Mouse (Mus musculus) cerebellum, adult 2 months (tissue): ENCODE results near the gene Ap1b1. TPM values are rescaled to one million over a fixed set of nuclear protein-coding genes. Genes with fewer than 3 reads are reported as not detected.
A peak's percentile ranks its signal among the peaks of the same experiment; 100 is the strongest.
"Not testable (repeated sequence)": the region's sequence is repeated elsewhere in the genome, so short reads cannot be mapped to it uniquely, and the experiment has no call there.

ENCODE experiments used
- DNase-seq, 2 experiments: peaks; one replicate each; pipeline ENCODE4 v3.0.0; 2021
- H3K27ac ChIP-seq: fragments of 200-500 bp; 2 replicates; pipeline ENCODE4 v1.5.1; 2012; ENCODE audit warnings: low read length, control low read depth, inconsistent platforms; ENCODE audit not compliant: insufficient read depth
- H3K27me3 ChIP-seq: fragments of 200-500 bp; 2 replicates; pipeline ENCODE4 v1.6.1; 2012; ENCODE audit warnings: inconsistent platforms, mild to moderate bottlenecking, low read length, moderate library complexity; ENCODE audit not compliant: control insufficient read depth, insufficient read depth
- H3K4me1 ChIP-seq: fragments of 200-500 bp; 2 replicates; pipeline ENCODE4 v1.6.1; 2011; ENCODE audit warnings: low read length; ENCODE audit not compliant: control insufficient read depth, insufficient read depth
- H3K4me3 ChIP-seq: fragments of 200-500 bp; replicated peaks from 2 replicates; pipeline ENCODE3; 2011; ENCODE audit warnings: mild to moderate bottlenecking, low read depth, low read length, control low read depth; ENCODE audit not compliant: insufficient read depth
- CTCF ChIP-seq: fragments of 200-500 bp; IDR thresholded peaks from 2 replicates; pipeline ENCODE4 v1.5.1; 2011; ENCODE audit warnings: low read depth, mild to moderate bottlenecking, control low read depth, low read length, moderate library complexity, borderline replicate concordance; ENCODE audit not compliant: insufficient read depth
- POLR2A ChIP-seq: fragments of 200-500 bp; IDR thresholded peaks from 2 replicates; pipeline ENCODE4 v1.6.1; 2011; ENCODE audit warnings: low read length, control low read depth, borderline replicate concordance; ENCODE audit not compliant: insufficient read depth
- WGBS: fragments of 180-500 bp; shearing (Covaris S2); methylation state at CpG from one replicate; pipeline ENCODE4 v1.1.7; 2018; 5-methylcytosine and 5-hydroxymethylcytosine counted together
- polyA plus RNA-seq: library from polyadenylated mRNA; depleted of rRNA; stranded (reverse); fragments of >200 nt; gene quantifications from 2 replicates; pipeline ENCODE4 v1.2.3, GENCODE M21; 2012; rRNA removed

Ap1b1 gene
- polyA plus RNA-seq, 1 experiment: 180 TPM

DNA sequence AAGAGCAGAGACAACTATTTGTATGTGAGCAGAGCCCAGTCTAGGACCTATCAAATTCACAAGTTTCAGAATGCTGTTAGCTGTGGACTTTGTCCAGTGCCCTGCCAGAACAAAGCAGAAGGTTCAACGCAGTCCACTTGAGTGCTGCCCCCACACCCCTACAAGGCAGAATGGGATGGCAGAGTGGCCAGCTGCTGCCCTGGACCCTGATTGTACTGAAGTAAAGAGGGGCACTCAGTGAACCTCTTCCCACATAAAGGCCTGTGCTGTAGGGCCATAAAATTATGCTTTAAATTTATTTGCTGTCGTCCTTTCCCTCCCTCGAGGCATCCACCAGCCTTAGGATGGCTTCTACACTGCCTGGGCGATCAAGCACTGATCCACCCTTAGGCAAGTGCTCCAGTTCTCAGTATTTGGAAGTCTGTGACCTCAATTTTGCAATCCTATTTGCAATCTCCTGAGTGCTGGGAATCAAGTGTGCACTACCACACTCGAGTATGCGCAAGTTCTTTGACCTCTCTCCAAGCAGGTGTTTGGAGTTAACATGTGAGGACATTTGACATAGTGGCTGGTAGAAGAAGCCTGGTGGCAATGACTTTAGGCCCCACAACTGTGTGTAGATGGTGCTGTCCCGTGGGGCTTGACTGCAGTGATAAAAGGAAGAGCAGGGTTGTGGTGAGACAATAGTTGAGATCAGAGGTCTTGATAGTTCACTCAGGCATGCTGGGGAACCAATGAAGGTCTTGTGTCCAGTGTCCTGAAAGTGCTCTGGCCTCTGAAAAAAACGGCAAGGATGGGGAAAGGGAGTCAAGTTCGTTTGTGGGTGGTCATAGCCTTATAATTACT is 81.7 kb downstream of the Ap1b1 start:
- H3K27ac ChIP-seq: no peak overlapping the region
- WGBS: 75% methylated on average over 9 of the region's 9 CpGs
- TF ChIP-seq CTCF: no peak
- no peak for TF ChIP-seq POLR2A
- DNase-seq: no peak
- H3K4me3 ChIP-seq: no peak overlapping the region
- peaks cover 2% of the 10 kb centered on the region; the same call in 1 of the 2 replicates for H3K4me1 ChIP-seq
- H3K27me3 ChIP-seq: no peaks in the 10 kb centered on the region

- Histone ChIP-seq H3K4me3 (no peak overlapping the region), H3K27me3 (no peaks in the 10 kb centered on the region), H3K27ac (no peak overlapping the region), H3K4me1 (no peaks in the 10 kb centered on the region)
- 55% methylated on average over 4 of the region's 4 CpGs for WGBS
- DNase-seq: no peak
- TF ChIP-seq POLR2A (no peak), CTCF (peak; percentile 35; the same call in 1 of the 2 replicates)
Measured at GRCm38 (mm10) chr11:5074882-5075281, 88.3 kb downstream of the Ap1b1 start.

GRCm38 (mm10) chr11:5075760-5076159 is 89.1 kb downstream of the Ap1b1 start:
- TF ChIP-seq POLR2A (no peak), CTCF (no peak)
- H3K4me3 ChIP-seq: no peak overlapping the region
- H3K27ac ChIP-seq: no peak overlapping the region
- no peak for DNase-seq
- no peaks in the 10 kb centered on the region for H3K27me3 ChIP-seq
- H3K4me1 ChIP-seq: no peaks in the 10 kb centered on the region

GRCm38 (mm10) chr11:5076843-5077242 is 90.2 kb downstream of the Ap1b1 start:
- H3K4me3 ChIP-seq, H3K27me3 ChIP-seq, H3K4me1 ChIP-seq, DNase-seq, H3K27ac ChIP-seq: not testable (repeated sequence)
- WGBS: 77% methylated on average over 4 of the region's 5 CpGs

DNA sequence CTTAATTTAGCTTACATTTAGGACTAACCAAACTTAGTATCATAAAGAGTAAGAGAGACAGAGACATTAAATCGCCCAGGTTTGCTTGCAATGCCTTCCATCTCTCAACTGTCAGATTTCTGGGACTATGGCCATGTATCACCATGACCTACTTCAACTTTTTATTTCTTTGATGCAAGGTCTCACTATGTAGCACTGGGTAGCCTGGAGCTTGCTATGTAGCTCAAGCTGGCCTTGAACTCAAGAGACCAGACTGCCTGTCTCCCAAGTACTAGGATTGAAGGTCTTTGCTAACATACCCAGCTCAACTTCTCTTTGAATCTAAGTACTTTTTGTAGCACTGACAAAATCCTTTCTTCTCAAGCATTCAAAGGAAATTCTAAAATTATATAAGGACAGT is 102.5 kb downstream of the Ap1b1 start:
- Histone ChIP-seq H3K27ac (no peak overlapping the region), H3K4me1 (peaks cover 3% of the 10 kb centered on the region; the same call in 1 of the 2 replicates), H3K4me3 (no peak overlapping the region), H3K27me3 (no peaks in the 10 kb centered on the region)
- TF ChIP-seq POLR2A (no peak), CTCF (no peak)
- WGBS: 79% methylated on average over 1 of the region's 1 CpGs
- no peak for DNase-seq

DNA sequence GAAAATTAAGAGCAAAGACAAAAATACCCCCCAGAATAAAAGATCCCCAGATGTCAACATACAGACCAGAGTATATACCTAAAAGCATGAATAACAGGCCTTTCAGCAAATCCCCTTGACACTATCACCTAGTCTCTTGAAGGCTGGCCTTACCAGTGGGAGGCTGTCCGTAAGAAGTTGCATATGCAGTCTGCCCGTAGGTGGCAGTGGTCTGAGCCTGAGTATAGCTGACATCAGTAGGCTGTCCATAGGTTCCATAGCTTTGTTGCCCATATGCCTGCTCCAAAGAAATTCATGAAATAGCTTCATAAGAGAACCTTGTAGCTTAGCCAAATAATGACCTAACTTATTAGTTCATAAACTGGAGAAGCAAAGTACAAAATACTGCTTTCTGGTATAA is 105.1 kb downstream of the Ap1b1 start:
- no peak for DNase-seq
- 8% methylated on average over 2 of the region's 2 CpGs for WGBS

More for the DNA sequence above, 105.1 kb downstream of the Ap1b1 start:
- TF ChIP-seq CTCF: peak; percentile 22; the same call in 1 of the 2 replicates
- TF ChIP-seq POLR2A: no peak
- Histone ChIP-seq H3K4me3 (no peak overlapping the region), H3K27me3 (no peaks in the 10 kb centered on the region), H3K4me1 (peaks cover 6% of the 10 kb centered on the region), H3K27ac (no peak overlapping the region)

Other genes with a start within 250 kb of the Ap1b1 start
- 114 and 129 TPM in 2 replicates for gene Cabp7, start 240.0 kb upstream of the Ap1b1 start, polyA plus RNA-seq
- gene Nf2, start 137.3 kb upstream of the Ap1b1 start, polyA plus RNA-seq: 50.2 and 52.3 TPM in 2 replicates
- gene Nipsnap1, start 112.9 kb upstream of the Ap1b1 start, polyA plus RNA-seq: 70.4 and 75.9 TPM in 2 replicates
- gene Thoc5, start 91.5 kb upstream of the Ap1b1 start, polyA plus RNA-seq: 49.6 and 56.8 TPM in 2 replicates
- 197 and 273 TPM in 2 replicates for gene Nefh, start 38.8 kb upstream of the Ap1b1 start, polyA plus RNA-seq
- gene Rasl10a, start 71.3 kb downstream of the Ap1b1 start, polyA plus RNA-seq: 2.3 and 2.9 TPM in 2 replicates
- gene Gas2l1, start 78.5 kb downstream of the Ap1b1 start, polyA plus RNA-seq: 52.2 and 57.4 TPM in 2 replicates
- gene Rhbdd3, start 112.1 kb downstream of the Ap1b1 start, polyA plus RNA-seq: 27.6 and 29.5 TPM in 2 replicates
- gene Ewsr1, start 112.4 kb downstream of the Ap1b1 start, polyA plus RNA-seq: 412 and 449 TPM in 2 replicates
- gene Emid1, start 165.4 kb downstream of the Ap1b1 start, polyA plus RNA-seq: 13.3 and 18.7 TPM in 2 replicates